Mouse (Mus musculus): ENCODE measurements around the gene Rps24. TPM values are rescaled to one million over a fixed set of nuclear protein-coding genes. Genes with fewer than 3 reads are reported as not detected.
A peak's percentile ranks its signal among the peaks of the same experiment; 100 is the strongest.

Rps24 gene
- polyA plus RNA-seq, 1 experiment = 2,340 TPM

DNA sequence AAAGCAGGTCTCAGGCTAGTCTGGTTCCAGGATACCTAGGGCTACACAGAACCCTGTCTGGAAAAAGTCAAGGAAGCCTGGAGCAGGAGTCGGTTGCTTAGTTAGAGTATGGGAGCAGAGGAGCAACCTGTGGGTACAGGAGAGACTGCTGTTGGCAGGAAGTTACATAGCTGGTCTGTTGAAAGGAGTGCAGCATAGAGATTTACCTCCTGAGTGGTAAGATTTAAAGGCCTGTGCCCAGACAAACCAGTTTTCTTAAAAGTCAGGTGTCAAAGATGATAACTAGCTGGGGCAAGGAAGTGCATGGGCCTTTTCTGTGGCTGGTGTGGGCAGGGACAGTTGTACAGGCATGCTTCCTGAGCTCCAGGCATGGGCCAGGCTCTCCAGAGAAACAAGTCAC, 10.5 kb downstream of the Rps24 start:
- no peak overlapping the region for H3ac ChIP-seq (ENCODE audit: control insufficient read depth, insufficient read length)
- TF ChIP-seq MYOD1 (IDR thresholded peaks at IDR 0.05; ENCODE audit: control insufficient read depth in 1 of 3, insufficient read length in 2 of 3, low read depth in 2 of 3) = no peak
- peak; percentile 17 for TF ChIP-seq POLR2A (IDR thresholded peaks at IDR 0.05; ENCODE audit: insufficient read length, low read depth)
- H3K4me3 ChIP-seq = no peak overlapping the region
- no peak overlapping the region for H3K4me2 ChIP-seq (ENCODE audit: low read depth)
- H3K79me2 ChIP-seq (ENCODE audit: control insufficient read depth, insufficient read depth) = peaks cover 36% of the 10 kb centered on the region
- H3K36me3 ChIP-seq (ENCODE audit: control insufficient read depth, insufficient read depth) = peaks cover 74% of the 10 kb centered on the region
- no peaks in the 10 kb centered on the region for H3K27me3 ChIP-seq (ENCODE audit: control insufficient read depth, insufficient read depth, insufficient read length)

DNA sequence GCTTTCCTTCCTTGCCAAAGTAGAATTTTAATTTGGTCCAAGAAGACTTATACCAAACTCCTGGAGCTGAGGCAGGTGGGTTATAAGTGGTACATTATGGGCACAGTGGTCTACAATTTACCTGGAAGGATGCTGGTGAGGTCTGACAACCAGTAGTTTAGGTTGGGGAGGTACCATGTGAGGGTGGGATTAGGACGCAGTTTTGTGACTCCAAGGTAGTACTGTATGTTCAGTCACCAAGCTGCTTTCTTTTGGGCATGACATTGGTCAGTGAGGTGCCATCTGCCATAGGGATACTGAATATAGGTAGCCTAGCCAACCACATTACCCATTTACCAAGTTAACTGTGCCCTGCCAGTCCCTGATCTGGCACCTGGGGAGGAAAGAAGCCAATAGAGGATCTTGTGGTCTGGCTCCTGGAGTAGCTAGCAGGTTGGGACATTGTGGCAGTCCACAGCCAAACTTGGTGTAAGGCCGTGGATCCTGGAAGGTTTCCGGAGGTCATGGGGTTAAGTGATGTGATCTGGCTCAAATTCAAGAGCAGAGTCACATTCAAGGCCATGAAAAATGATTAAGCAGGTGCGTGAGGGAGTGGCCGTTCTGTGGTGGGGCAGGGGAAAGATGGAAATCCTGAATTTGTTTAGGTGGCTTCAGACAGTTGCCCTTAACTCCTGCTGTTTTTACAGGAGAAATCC, 11.8 kb downstream of the Rps24 start:
- Histone ChIP-seq H3K4me2 (ENCODE audit: low read depth) (no peak overlapping the region), H3ac (ENCODE audit: control insufficient read depth, insufficient read length) (no peak overlapping the region), H3K27me3 (ENCODE audit: control insufficient read depth, insufficient read depth, insufficient read length) (no peaks in the 10 kb centered on the region), H3K36me3 (ENCODE audit: control insufficient read depth, insufficient read depth) (peaks cover 63% of the 10 kb centered on the region), H3K4me3 (no peak overlapping the region), H3K79me2 (ENCODE audit: control insufficient read depth, insufficient read depth) (peaks cover 23% of the 10 kb centered on the region)
- TF ChIP-seq POLR2A (IDR thresholded peaks at IDR 0.05; ENCODE audit: insufficient read length, low read depth) = peak; percentile 7
- TF ChIP-seq CEBPB (IDR thresholded peaks at IDR 0.05; ENCODE audit: insufficient read depth, poor library complexity, severe bottlenecking) = no peak
- no peak for TF ChIP-seq REST (IDR thresholded peaks at IDR 0.05; ENCODE audit: insufficient read depth, insufficient read length)
- TF ChIP-seq SRF (IDR thresholded peaks at IDR 0.05; ENCODE audit: control insufficient read depth, insufficient read length, low read depth) = no peak
- peak; percentile 14 for TF ChIP-seq POLR2AphosphoS2 (IDR thresholded peaks at IDR 0.05; ENCODE audit: insufficient read length, low read depth)

DNA sequence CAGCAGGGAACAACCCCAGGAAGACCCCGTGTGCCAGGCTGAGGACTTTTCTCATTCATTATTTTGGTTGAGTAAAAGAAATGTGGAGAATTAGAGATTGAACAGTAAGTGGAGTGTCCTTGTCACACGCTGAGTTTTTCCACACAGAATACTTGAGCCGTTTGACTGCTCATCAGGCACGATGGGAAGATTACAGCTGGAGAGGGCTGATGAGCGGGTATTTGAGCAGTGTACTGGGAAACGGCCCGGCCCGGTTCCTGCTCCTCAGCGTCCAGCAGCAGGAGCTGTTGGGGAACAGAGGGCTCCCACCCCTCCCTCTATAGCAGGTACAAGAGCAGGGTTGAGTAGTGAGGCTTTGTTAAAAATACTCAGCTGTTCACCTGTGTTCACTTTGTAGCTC, 12.6 kb downstream of the Rps24 start:
- Histone ChIP-seq H3K36me3 (ENCODE audit: control insufficient read depth, insufficient read depth) (peaks cover 55% of the 10 kb centered on the region), H3K27me3 (ENCODE audit: control insufficient read depth, insufficient read depth, insufficient read length) (no peaks in the 10 kb centered on the region)

DNA sequence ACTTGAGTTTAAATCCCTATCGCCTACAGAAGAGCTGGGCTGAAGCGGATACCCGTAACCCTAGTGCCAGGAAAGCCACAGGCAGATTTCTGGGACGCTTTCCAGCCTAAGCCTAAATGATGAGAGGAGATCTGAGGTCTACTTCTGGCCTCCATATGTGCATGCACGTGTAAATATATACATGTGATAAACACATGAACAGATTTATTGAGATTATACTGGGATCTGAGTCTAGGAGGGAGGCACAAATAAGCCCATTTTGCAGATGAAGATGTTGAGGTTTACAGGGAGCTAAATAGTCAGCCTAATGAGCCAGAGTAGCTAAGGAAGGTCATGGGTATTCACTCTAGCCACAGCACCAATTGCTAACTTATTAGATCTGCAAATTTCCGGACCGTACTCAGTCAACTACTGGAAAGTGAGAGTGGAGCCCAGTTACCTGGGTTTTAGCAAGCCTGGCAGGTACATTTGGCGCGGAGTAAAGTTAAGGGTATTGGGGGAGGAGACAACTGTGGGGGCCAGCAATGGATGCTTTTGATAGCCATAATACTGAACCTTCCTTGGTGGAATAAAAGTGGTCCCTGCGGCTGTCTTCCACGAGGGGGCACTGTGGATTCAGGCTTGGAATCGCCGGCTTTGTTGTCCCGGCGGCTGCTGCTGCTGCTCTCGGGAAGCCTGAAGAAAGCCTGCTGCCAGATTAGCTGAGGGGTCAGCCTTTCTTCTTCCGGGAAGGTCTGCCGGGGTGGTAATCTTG, 13.3 kb downstream of the Rps24 start:
- Histone ChIP-seq H3ac (ENCODE audit: control insufficient read depth, insufficient read length) (no peak overlapping the region), H3K27me3 (ENCODE audit: control insufficient read depth, insufficient read depth, insufficient read length) (no peaks in the 10 kb centered on the region), H3K36me3 (ENCODE audit: control insufficient read depth, insufficient read depth) (peaks cover 47% of the 10 kb centered on the region), H3K4me2 (ENCODE audit: low read depth) (no peak overlapping the region), H3K79me2 (ENCODE audit: control insufficient read depth, insufficient read depth) (peaks cover 7% of the 10 kb centered on the region), H3K4me3 (no peak overlapping the region)
- peak; percentile 47 for TF ChIP-seq POLR2AphosphoS2 (IDR thresholded peaks at IDR 0.05; ENCODE audit: insufficient read length, low read depth)
- no peak for TF ChIP-seq MAX (IDR thresholded peaks at IDR 0.05; ENCODE audit: low read depth)
- no peak for TF ChIP-seq SRF (IDR thresholded peaks at IDR 0.05; ENCODE audit: control insufficient read depth, insufficient read length, low read depth)
- no peak for TF ChIP-seq USF1 (IDR thresholded peaks at IDR 0.05; ENCODE audit: low read depth)

More for the DNA sequence above, 12.6 kb downstream of the Rps24 start:
- H3K4me3 ChIP-seq = no peak overlapping the region
- TF ChIP-seq POLR2AphosphoS2 (IDR thresholded peaks at IDR 0.05; ENCODE audit: insufficient read length, low read depth) (peak; percentile 34), POLR2A (IDR thresholded peaks at IDR 0.05; ENCODE audit: insufficient read length, low read depth) (no peak), USF1 (IDR thresholded peaks at IDR 0.05; ENCODE audit: low read depth) (no peak), REST (IDR thresholded peaks at IDR 0.05; ENCODE audit: insufficient read depth, insufficient read length) (no peak), SRF (IDR thresholded peaks at IDR 0.05; ENCODE audit: control insufficient read depth, insufficient read length, low read depth) (no peak), TCF12 (IDR thresholded peaks at IDR 0.05; ENCODE audit: insufficient read depth, poor library complexity, severe bottlenecking) (no peak)
- H3K4me2 ChIP-seq (ENCODE audit: low read depth) = no peak overlapping the region
- H3ac ChIP-seq (ENCODE audit: control insufficient read depth, insufficient read length) = no peak overlapping the region
- peaks cover 15% of the 10 kb centered on the region for H3K79me2 ChIP-seq (ENCODE audit: control insufficient read depth, insufficient read depth)

DNA sequence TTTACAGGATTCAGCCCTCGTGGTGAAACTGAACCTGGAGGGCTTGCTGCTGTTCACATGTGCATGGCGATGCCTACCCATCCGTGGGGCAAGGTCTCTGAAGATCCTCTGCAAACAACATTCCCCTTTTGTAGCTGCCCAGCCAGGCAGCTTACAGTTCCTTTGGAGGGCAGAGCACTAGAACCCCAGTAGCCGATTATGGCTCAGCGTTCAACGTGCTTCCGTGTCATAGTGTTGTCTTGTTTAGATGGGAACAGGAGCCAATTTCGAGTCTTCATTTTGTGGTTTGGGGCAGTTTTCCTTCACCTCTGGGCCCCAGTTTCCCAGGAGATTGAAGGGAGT, 13.9 kb downstream of the Rps24 start:
- no peak overlapping the region for H3K4me3 ChIP-seq
- no peak overlapping the region for H3ac ChIP-seq (ENCODE audit: control insufficient read depth, insufficient read length)
- no peaks in the 10 kb centered on the region for H3K27me3 ChIP-seq (ENCODE audit: control insufficient read depth, insufficient read depth, insufficient read length)
- H3K79me2 ChIP-seq (ENCODE audit: control insufficient read depth, insufficient read depth) = peaks cover 2% of the 10 kb centered on the region
- TF ChIP-seq TCF12 (IDR thresholded peaks at IDR 0.05; ENCODE audit: insufficient read depth, poor library complexity, severe bottlenecking) (no peak), CEBPB (IDR thresholded peaks at IDR 0.05; ENCODE audit: insufficient read depth, poor library complexity, severe bottlenecking) (no peak)
- peaks cover 42% of the 10 kb centered on the region for H3K36me3 ChIP-seq (ENCODE audit: control insufficient read depth, insufficient read depth)
- H3K4me2 ChIP-seq (ENCODE audit: low read depth) = no peak overlapping the region

DNA sequence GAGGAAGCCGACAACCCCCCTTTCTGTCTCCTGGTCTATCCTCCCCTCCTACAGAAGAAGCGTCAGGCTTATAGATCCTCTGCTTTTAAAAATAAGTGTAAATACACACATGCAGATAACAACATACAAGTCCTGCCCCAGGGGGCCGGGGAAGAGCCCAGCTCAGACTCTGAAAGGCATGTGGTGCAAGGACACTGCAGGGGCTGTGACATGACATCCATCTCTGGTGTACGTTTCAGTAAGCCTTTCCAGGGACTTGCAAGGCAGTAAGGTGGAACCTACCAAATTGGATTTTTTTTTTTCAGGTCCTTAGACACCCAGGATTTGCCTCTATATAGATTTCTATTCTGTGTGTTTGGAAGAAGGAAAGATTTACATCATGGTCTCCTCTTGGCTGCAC, 14.3 kb downstream of the Rps24 start:
- Histone ChIP-seq H3K4me3 (no peak overlapping the region), H3ac (ENCODE audit: control insufficient read depth, insufficient read length) (no peak overlapping the region), H3K27me3 (ENCODE audit: control insufficient read depth, insufficient read depth, insufficient read length) (no peaks in the 10 kb centered on the region), H3K79me2 (ENCODE audit: control insufficient read depth, insufficient read depth) (no peaks in the 10 kb centered on the region), H3K36me3 (ENCODE audit: control insufficient read depth, insufficient read depth) (peaks cover 37% of the 10 kb centered on the region), H3K4me2 (ENCODE audit: low read depth) (no peak overlapping the region)
- no peak for TF ChIP-seq REST (IDR thresholded peaks at IDR 0.05; ENCODE audit: insufficient read depth, insufficient read length)
- no peak for TF ChIP-seq MYOD1 (IDR thresholded peaks at IDR 0.05; ENCODE audit: control insufficient read depth in 1 of 3, insufficient read length in 2 of 3, low read depth in 2 of 3)
- TF ChIP-seq POLR2AphosphoS2 (IDR thresholded peaks at IDR 0.05; ENCODE audit: insufficient read length, low read depth) = peak; percentile 47

Measured in myocyte (in vitro differentiated cells).